Mouse (Mus musculus) cortical plate, adult 2 months (tissue): ENCODE results near the gene Prkce.

Source experiments
- CTCF ChIP-seq: fragments of 200-500 bp; IDR thresholded peaks from 2 replicates; pipeline ENCODE4 v1.5.1; 2011; ENCODE audit warnings: mild to moderate bottlenecking, control low read depth, low read length; ENCODE audit not compliant: insufficient read depth; ENCODE audit errors: extremely low read depth
- POLR2A ChIP-seq: fragments of 200-500 bp; IDR thresholded peaks from 2 replicates; pipeline ENCODE4 v1.6.1; 2011; ENCODE audit warnings: mild to moderate bottlenecking, low read length, control low read depth; ENCODE audit not compliant: insufficient read depth; ENCODE audit errors: extremely low read depth

DNA sequence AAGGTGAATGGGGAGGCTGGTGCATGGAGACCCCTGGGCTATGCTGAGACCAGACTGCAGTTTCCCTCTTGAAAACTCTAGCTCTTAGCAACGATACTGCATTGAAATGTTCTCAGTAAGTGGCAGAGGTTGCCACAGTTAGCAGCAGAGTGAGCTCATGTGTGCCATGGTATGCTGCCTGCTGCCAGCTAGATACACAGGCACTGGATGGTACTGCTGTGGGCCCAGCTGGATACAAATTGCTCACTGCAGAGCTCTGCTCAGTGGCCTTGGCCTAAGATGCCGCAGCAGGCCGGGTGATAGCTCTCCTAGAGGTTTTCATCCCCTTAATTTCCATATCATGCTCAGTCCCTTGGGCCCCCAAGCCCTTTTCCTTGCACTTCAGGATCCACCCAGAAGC lies 471.7 kb downstream of the Prkce start:
- no peak for TF ChIP-seq POLR2A
- no peak for TF ChIP-seq CTCF
